Mouse (Mus musculus) intestine, embryonic 16.5 days (tissue): ENCODE results near the gene Rbm39. TPM values are rescaled to one million over a fixed set of nuclear protein-coding genes. Genes with fewer than 3 reads are reported as not detected.
"Not testable (repeated sequence)": the region's sequence is repeated elsewhere in the genome, so short reads cannot be mapped to it uniquely, and the experiment has no call there.

Experiments used
- ATAC-seq: fragments of 200-750 bp; cut with Nextera tagmentation; 2 replicates; pipeline ENCODE4 v1.8.0; 2017; ENCODE audit warnings: moderate TSS enrichment, moderate library complexity
- H3K27ac ChIP-seq: fragments of 300-500 bp; sonication (generic); 2 replicates; pipeline ENCODE4 v1.5.1; 2014; ENCODE audit warnings: mild to moderate bottlenecking, low read length
- H3K27me3 ChIP-seq: fragments of 300-500 bp; sonication (generic); replicated peaks from 2 replicates; pipeline ENCODE4 v1.6.1; 2014; ENCODE audit warnings: low read length, control low read depth, mixed read lengths; ENCODE audit not compliant: control insufficient read depth, insufficient read depth
- H3K36me3 ChIP-seq: fragments of 300-500 bp; sonication (generic); 2 replicates; pipeline ENCODE4 v1.6.1; 2014; ENCODE audit warnings: low read length, control low read depth; ENCODE audit not compliant: control insufficient read depth, insufficient read depth
- H3K4me1 ChIP-seq: fragments of 300-500 bp; sonication (generic); 2 replicates; pipeline ENCODE4 v1.6.1; 2014; ENCODE audit warnings: low read length, control low read depth, mixed read lengths; ENCODE audit not compliant: control insufficient read depth, insufficient read depth
- H3K4me2 ChIP-seq: fragments of 300-500 bp; sonication (generic); 2 replicates; pipeline ENCODE4 v1.6.1; 2014; ENCODE audit warnings: low read depth, low read length, control low read depth
- H3K4me3 ChIP-seq: fragments of 300-500 bp; sonication (generic); 2 replicates; pipeline ENCODE4 v1.5.1; 2014; ENCODE audit warnings: mild to moderate bottlenecking, low read length
- H3K9ac ChIP-seq: fragments of 300-500 bp; sonication (generic); 2 replicates; pipeline ENCODE4 v1.6.1; 2014; ENCODE audit warnings: low read depth, low read length
- H3K9me3 ChIP-seq: fragments of 300-500 bp; sonication (generic); 2 replicates; pipeline ENCODE4 v1.6.1; 2016; ENCODE audit warnings: low read length, control low read depth; ENCODE audit not compliant: control insufficient read depth
- WGBS: fragments of 180-500 bp; shearing (Covaris S2); extraction: QIAGEN DNeasy Blood & Tissue Kit; methylation state at CpG from one replicate; pipeline ENCODE4 v1.1.7; 2014; 5-methylcytosine and 5-hydroxymethylcytosine counted together
- polyA plus RNA-seq: library from polyadenylated mRNA; unstranded; fragments of >200 nt; fragmentation: Nextera tagmentation; extraction: Ambion mirVana; gene quantifications from 2 replicates; pipeline ENCODE4 v1.2.1, GENCODE M21; 2015

The Rbm39 gene
- polyA plus RNA-seq, 1 experiment from 2014 or later = 473 TPM

DNA sequence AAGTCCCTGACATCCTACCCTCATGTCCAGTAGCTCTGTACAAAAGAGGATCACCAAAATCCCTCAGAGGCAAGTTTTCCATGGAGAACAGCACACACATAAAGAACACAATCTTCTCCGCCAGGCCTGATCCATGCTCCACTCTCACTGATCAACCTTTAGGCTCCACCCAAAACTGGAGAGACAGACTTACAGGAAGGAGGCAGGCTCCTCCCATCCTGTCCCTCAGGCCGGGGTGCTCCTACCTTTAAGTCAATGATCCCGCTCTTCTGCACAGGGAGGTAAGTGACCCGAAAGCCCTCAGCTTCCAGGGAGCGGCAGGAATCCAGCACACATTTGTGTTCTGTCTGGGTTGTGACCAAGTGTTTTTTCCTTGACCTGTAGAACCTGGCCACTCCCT is 45.9 kb downstream of the Rbm39 start:
- Histone ChIP-seq H3K36me3 (peaks cover 5% of the 10 kb centered on the region; the same call in 1 of the 2 replicates), H3K4me3 (no peak overlapping the region), H3K27me3 (no peaks in the 10 kb centered on the region), H3K4me2 (no peak overlapping the region), H3K9ac (no peak overlapping the region), H3K27ac (no peak overlapping the region), H3K4me1 (no peaks in the 10 kb centered on the region), H3K9me3 (no peaks in the 10 kb centered on the region)
- ATAC-seq = no peak
- WGBS = 84% methylated on average over 5 of the region's 5 CpGs

DNA sequence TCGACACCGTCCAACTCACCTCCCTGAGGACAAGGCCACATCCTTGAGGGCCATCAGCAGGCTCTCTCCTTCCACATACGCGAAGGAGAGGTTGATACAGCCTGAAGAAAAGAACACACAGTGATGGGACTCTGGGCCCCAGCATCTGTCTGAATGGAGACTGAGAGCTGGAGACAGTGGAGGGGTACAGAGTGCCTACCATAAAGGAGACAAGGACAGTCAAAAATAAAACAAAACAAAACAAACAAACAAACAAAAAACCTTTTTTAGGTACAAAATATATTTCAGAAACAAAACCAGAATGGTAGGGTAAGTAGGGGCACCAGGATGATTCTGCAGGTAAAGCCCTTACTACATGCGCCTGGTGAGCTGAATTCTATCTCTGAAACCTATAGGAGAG is 53.0 kb downstream of the Rbm39 start, which contains the start of gene Gm28036:
Gm28036 (minus strand) TSS at position 101 of the 400 bp plus-strand sequence.
- no peaks in the 10 kb centered on the region for H3K9me3 ChIP-seq
- ATAC-seq = no peak
- no peak within 1 kb of the TSS for H3K9ac ChIP-seq
- no peak within 1 kb of the TSS for H3K4me2 ChIP-seq
- 91% methylated on average over 5 of the region's 5 CpGs for WGBS
- H3K4me3 ChIP-seq = no peak within 1 kb of the TSS
- no peak within 1 kb of the TSS for H3K27ac ChIP-seq
- H3K4me1 ChIP-seq = no peaks in the 10 kb centered on the region
- no peaks in the 10 kb centered on the region for H3K27me3 ChIP-seq
- H3K36me3 ChIP-seq = peaks cover 13% of the 10 kb centered on the region

DNA sequence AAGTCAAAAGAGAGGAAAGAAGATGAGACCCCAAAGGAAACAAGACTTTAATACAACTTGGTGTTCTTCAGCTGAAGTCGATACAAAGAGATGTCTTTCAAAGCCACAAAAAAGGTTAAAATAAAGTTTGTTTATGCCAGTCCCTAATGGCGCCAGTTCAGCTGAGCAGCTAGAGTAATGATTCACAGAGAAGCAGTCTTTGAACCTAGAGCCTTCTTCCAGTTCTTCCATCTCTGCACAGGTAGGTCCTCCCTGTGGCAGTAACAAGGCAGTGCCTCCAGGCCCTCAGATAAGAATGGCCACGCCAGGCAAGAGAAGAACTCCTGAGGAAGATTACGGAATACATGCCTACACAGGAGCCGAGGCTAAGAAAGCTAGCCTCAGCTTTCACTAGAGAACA is 56.3 kb downstream of the Rbm39 start:
- no peak overlapping the region for H3K4me3 ChIP-seq
- no peak for ATAC-seq
- H3K9me3 ChIP-seq = no peaks in the 10 kb centered on the region
- peaks cover 13% of the 10 kb centered on the region for H3K36me3 ChIP-seq
- no peaks in the 10 kb centered on the region for H3K27me3 ChIP-seq
- WGBS = 88% methylated on average over 5 of the region's 5 CpGs
- H3K4me1 ChIP-seq = no peaks in the 10 kb centered on the region
- no peak overlapping the region for H3K27ac ChIP-seq
- no peak overlapping the region for H3K4me2 ChIP-seq
- no peak overlapping the region for H3K9ac ChIP-seq

DNA sequence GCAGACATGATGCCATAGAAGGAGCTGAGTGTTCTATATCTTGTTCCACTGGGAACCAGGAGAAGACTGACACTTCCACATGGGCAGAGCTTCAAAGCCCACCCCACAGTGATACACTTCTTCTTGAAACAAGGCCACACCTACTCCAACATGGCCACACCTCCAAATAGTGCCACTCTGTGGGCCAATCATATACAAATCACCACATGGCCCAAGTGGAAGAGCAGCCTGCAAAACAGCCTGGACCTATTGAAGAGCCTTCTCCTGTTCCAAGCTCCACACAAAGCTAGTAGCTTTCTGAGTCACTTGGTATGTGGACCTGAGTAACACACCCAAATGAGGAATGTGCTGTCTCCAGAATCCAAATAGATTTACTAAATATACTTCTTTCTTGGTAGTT is 60.5 kb downstream of the Rbm39 start:
- Histone ChIP-seq H3K27me3 (no peaks in the 10 kb centered on the region), H3K36me3 (peaks cover 5% of the 10 kb centered on the region; the same call in 1 of the 2 replicates), H3K4me2 (no peak overlapping the region), H3K4me3 (no peak overlapping the region), H3K9me3 (no peaks in the 10 kb centered on the region), H3K27ac (no peak overlapping the region), H3K9ac (no peak overlapping the region), H3K4me1 (no peaks in the 10 kb centered on the region)
- ATAC-seq = no peak

DNA sequence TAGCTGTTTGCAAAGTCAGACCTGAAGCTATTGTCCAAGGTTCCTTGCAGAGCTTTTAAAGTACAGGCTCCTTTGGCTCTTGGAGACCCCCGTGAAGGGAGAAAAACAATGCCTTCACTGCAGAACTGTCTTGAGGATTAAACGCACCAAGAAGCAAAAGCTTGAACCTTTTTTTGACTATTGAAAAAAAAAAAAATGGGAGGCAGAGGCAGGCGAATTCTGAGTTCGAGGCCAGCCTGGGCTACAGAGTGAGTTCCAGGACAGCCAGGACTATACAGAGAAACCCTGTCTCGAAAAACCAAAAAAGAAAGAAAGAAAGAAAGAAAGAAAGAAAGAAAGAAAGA is 68.0 kb downstream of the Rbm39 start:
- Histone ChIP-seq H3K27ac (peak overlapping the region; percentile 73), H3K4me3 (peak overlapping the region; percentile 81), H3K4me2 (peak overlapping the region; percentile 58), H3K9ac (peak overlapping the region; percentile 98)
- 19% methylated on average over 5 of the region's 5 CpGs for WGBS
- not testable (repeated sequence) for H3K4me1 ChIP-seq, H3K27me3 ChIP-seq, H3K9me3 ChIP-seq, H3K36me3 ChIP-seq, ATAC-seq

DNA sequence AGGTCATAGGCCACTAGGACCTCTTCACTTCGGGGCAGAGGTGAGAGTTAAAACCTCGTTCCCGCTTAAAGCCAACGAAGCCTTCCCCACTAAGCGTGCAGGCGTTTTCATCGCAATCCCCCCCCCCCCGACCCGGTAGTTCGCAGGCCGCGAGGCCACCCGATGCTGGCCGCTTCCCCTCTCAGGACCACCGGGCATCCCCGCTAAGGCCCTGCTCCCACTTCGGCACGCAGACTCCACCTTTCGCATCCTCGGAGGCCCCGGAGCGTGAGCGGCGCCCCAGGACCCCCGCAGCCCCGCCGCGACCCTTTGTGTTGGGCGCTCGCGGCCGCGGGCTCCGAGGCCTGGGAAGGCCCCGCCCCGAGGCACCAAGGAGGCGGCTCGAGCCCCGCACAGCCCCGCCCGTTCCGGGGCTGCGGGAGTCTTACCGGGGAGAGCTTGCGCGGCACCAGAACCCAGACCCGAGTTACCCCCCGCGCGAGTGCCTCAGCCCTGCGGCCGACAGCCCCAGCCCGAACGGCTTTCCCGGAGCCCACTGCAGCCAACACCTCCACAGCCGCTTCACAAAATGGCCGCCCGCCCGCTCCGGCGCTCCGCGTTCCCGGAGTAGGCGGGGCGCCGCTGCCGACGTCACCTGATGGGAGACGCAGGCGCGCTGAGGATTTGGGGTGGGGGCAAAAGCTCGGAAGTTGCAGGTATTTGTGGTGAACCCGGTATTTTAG is 68.5 kb downstream of the Rbm39 start, which contains the start of the genes Cpne1 and Rbm12:
Cpne1 (minus strand) TSS at position 608 of the 722 bp plus-strand sequence.
Rbm12 (minus strand) TSS at position 621 of the 722 bp plus-strand sequence.
- WGBS = under 1% methylated on average over 74 of the region's 74 CpGs
- ATAC-seq = peak; percentile 97

DNA sequence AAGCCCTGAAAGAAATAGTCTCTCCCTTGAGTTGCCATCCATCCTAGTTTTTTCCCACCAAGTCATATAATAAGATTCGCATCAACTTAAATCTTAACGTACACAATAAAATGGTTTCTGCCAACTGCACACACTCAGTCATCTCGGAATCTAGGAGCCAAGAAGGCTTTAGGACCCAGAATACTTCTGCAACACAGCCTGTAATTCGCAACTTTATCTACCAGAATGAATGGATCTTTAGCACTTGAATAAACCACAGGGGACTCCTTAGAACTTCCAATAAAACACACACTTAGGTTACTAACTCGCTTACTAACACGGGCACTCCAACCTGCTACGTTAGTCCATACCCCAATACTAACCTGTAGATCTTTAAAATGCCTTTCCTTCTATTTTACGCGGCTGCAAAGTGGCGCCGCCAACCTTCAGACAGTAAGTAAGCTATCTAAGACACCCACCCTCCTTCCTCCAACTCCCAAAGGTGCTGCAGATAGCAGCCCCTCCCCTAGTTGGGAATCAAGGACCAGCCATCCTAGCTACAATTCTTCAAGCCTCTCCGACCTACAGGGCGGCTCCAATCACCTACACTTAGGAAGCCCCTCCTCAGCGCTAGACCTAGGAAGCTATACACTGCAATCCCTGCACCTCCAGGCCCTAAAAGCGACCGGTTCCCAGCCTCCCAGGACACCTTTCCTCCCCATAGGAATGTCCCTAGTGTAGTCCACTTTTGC is 69.2 kb downstream of the Rbm39 start:
- 0 out of 2 replicates have a peak, but pooled peaks cover 3% of the 10 kb centered on the region for H3K36me3 ChIP-seq
- ATAC-seq = peak; percentile 80
- peak overlapping the region; percentile 49 for H3K4me2 ChIP-seq
- peaks cover 3% of the 10 kb centered on the region; the same call in 1 of the 2 replicates for H3K4me1 ChIP-seq
- peak overlapping the region; percentile 98 for H3K9ac ChIP-seq
- WGBS = under 1% methylated on average over 16 of the region's 16 CpGs
- peak overlapping the region; percentile 89 for H3K27ac ChIP-seq
- H3K4me3 ChIP-seq = peak overlapping the region; percentile 81
- H3K27me3 ChIP-seq = no peaks in the 10 kb centered on the region
- H3K9me3 ChIP-seq = no peaks in the 10 kb centered on the region

More for the DNA sequence above, 68.5 kb downstream of the Rbm39 start, which contains the start of the genes Cpne1 and Rbm12:
- H3K36me3 ChIP-seq = no peaks in the 10 kb centered on the region
- peak within 1 kb of the TSS; percentile 89 for H3K27ac ChIP-seq
- no peaks in the 10 kb centered on the region for H3K9me3 ChIP-seq
- peak within 1 kb of the TSS; percentile 98 for H3K9ac ChIP-seq
- H3K4me3 ChIP-seq = peak within 1 kb of the TSS; percentile 81
- H3K4me1 ChIP-seq = 0 out of 2 replicates have a peak, but pooled peaks cover 3% of the 10 kb centered on the region
- no peaks in the 10 kb centered on the region for H3K27me3 ChIP-seq
- peak within 1 kb of the TSS; percentile 58 for H3K4me2 ChIP-seq

Other genes starting within 250 kb of the Rbm39 start
- 84.5 and 92.8 TPM in 2 replicates for gene Uqcc1, start 249.9 kb downstream of the Rbm39 start, polyA plus RNA-seq
- gene Gm15557, start 239.5 kb downstream of the Rbm39 start, polyA plus RNA-seq = 0.18 TPM in 1 of 2 replicates, not detected in the other
- gene Gdf5, start 234.9 kb downstream of the Rbm39 start, polyA plus RNA-seq = 0.69 and 0.79 TPM in 2 replicates
- 11.1 and 12.7 TPM in 2 replicates for gene Cep250, start 223.8 kb downstream of the Rbm39 start, polyA plus RNA-seq
- gene 6430550D23Rik, start 172.3 kb downstream of the Rbm39 start, polyA plus RNA-seq = 1.7 and 1.9 TPM in 2 replicates
- 268 and 281 TPM in 2 replicates for gene Ergic3, start 172.2 kb downstream of the Rbm39 start, polyA plus RNA-seq
- gene Fer1l4, start 127.3 kb downstream of the Rbm39 start, polyA plus RNA-seq = 0.05 and 0.06 TPM in 2 replicates
- gene Spag4, start 115.1 kb downstream of the Rbm39 start, polyA plus RNA-seq = 1.7 and 2.4 TPM in 2 replicates
- gene Cpne1, start 68.3 kb downstream of the Rbm39 start, polyA plus RNA-seq = 35.8 and 41.5 TPM in 2 replicates
- 16.5 and 19.3 TPM in 2 replicates for gene Rbm12, start 68.3 kb downstream of the Rbm39 start, polyA plus RNA-seq
- gene Gm28036, start 53.1 kb downstream of the Rbm39 start, polyA plus RNA-seq = 13.5 and 14.1 TPM in 2 replicates
- gene Romo1, start 36.2 kb downstream of the Rbm39 start, polyA plus RNA-seq = 358 and 367 TPM in 2 replicates
- 69.0 and 69.2 TPM in 2 replicates for gene Nfs1, start 36.1 kb downstream of the Rbm39 start, polyA plus RNA-seq
- 46.8 and 53.2 TPM in 2 replicates for gene Phf20, start 16.2 kb upstream of the Rbm39 start, polyA plus RNA-seq
- gene Cnbd2, start 132.1 kb upstream of the Rbm39 start, polyA plus RNA-seq = 4.2 and 4.5 TPM in 2 replicates
- 48.9 and 56.6 TPM in 2 replicates for gene Scand1, start 132.5 kb upstream of the Rbm39 start, polyA plus RNA-seq
- 1.7 and 2.0 TPM in 2 replicates for gene Epb41l1, start 240.7 kb upstream of the Rbm39 start, polyA plus RNA-seq